In the genomic region with DNA sequence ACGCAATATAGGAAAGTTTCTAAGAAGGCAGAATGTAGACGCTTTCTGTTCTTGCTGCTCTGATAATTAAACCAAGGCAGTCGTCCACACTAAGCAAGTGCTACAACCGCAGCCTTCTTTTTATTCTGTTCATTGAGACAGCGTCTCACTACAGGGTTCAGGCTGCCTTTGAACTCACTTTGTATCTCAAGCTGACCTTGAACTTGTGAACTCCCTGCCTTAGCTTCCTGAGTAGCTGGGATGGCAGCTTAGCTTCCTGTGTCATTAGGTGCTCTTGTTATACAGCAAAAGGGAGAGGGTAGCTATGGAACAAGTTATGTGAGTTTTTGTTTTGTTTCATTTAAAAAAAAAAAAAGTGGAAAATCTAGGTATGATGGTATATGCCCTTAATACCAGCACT, we compare ENCODE assay signal across 16 mouse cellular contexts.
"Had no signal": no experiment of that assay in that cellular context is flagged by ENCODE, and none has a peak within 500 bp of the region (broad histone marks: within the 10 kb centered on the region; RNA-seq: fewer than 3 reads in every experiment).

No protein-coding gene starts in this region.

- DNase-seq: heart, postnatal 10 days; heart, postnatal 14 days; heart, postnatal 36 days; heart, postnatal 4 days; kidney, adult 11 months; kidney, adult 18-20 months; kidney, adult 2 months; kidney, adult 8-10 months; kidney, adult 9 months; kidney, postnatal 10 days; kidney, postnatal 14 days; kidney, postnatal 25 days; kidney, postnatal 36 days; kidney, postnatal 4 days; layer of hippocampus, adult 9-11 months; layer of hippocampus, postnatal 36 days had no signal
